Mouse (Mus musculus) layer of hippocampus, postnatal 25 days (tissue): ENCODE data around the gene Atp5d. TPM values are rescaled to one million over a fixed set of nuclear protein-coding genes. Genes with fewer than 3 reads are reported as not detected.

Experiments used
- DNase-seq, 2 experiments: peaks; one replicate each; pipeline ENCODE4 v3.0.0; 2022; ENCODE audit warnings: mixed read lengths in 2 of 2, low spot score in 1 of 2; ENCODE audit errors: extremely low spot score in 1 of 2
- total RNA-seq, 2 experiments: library from RNA; stranded (reverse); gene quantifications; 2 replicates each; pipeline ENCODE4 v1.2.3; 2021

The Atp5d gene
- total RNA-seq, 2 experiments from 2014 or later, result 338 to 391 TPM

GRCm38 (mm10) chr10:80151211-80152034, 13.0 kb downstream of the Atp5d start:
- DNase-seq, result no peak

GRCm38 (mm10) chr10:80152071-80152872, 13.8 kb downstream of the Atp5d start:
- no peak for DNase-seq

- no peak for DNase-seq
These were observed 14.4 kb downstream of the Atp5d start for GRCm38 (mm10) chr10:80152873-80153260.

- DNase-seq, result no peak
These were observed 15.3 kb downstream of the Atp5d start for GRCm38 (mm10) chr10:80153713-80154112.

- DNase-seq, result no peak
These were observed 16.0 kb downstream of the Atp5d start for GRCm38 (mm10) chr10:80154384-80154783.

- DNase-seq, result no peak
These were observed 16.8 kb downstream of the Atp5d start for GRCm38 (mm10) chr10:80155277-80155676.

GRCm38 (mm10) chr10:80156002-80156751, 17.7 kb downstream of the Atp5d start:
- no peak for DNase-seq

GRCm38 (mm10) chr10:80156752-80157053, 18.3 kb downstream of the Atp5d start:
- no peak for DNase-seq

GRCm38 (mm10) chr10:80157141-80157929, 18.9 kb downstream of the Atp5d start:
- DNase-seq, result no peak

GRCm38 (mm10) chr10:80158307-80158986, 20.0 kb downstream of the Atp5d start:
- no peak for DNase-seq

- no peak for DNase-seq
These were observed 20.7 kb downstream of the Atp5d start for GRCm38 (mm10) chr10:80159021-80159560.

- peak; percentile 95 to 98 for DNase-seq
These were observed 21.4 kb downstream of the Atp5d start for GRCm38 (mm10) chr10:80159561-80160454.

- no peak for DNase-seq
These were observed 22.3 kb downstream of the Atp5d start for GRCm38 (mm10) chr10:80160455-80161371.

- DNase-seq, result no peak
These were observed 23.2 kb downstream of the Atp5d start for GRCm38 (mm10) chr10:80161522-80162242.

- no peak for DNase-seq
These were observed 23.8 kb downstream of the Atp5d start for GRCm38 (mm10) chr10:80162243-80162608.

GRCm38 (mm10) chr10:80162716-80163299, 24.4 kb downstream of the Atp5d start:
- no peak for DNase-seq
